Mouse (Mus musculus) cerebellum, adult 2 months (tissue): Measurements from ENCODE around the gene Smim24. TPM values are rescaled to one million over a fixed set of nuclear protein-coding genes. Genes with fewer than 3 reads are reported as not detected.

ENCODE experiments used
- DNase-seq, 2 experiments: peaks; one replicate each; pipeline ENCODE4 v3.0.0; 2021
- H3K27ac ChIP-seq: fragments of 200-500 bp; 2 replicates; pipeline ENCODE4 v1.5.1; 2012; ENCODE audit warnings: low read length, control low read depth, inconsistent platforms; ENCODE audit not compliant: insufficient read depth
- H3K27me3 ChIP-seq: fragments of 200-500 bp; 2 replicates; pipeline ENCODE4 v1.6.1; 2012; ENCODE audit warnings: inconsistent platforms, mild to moderate bottlenecking, low read length, moderate library complexity; ENCODE audit not compliant: control insufficient read depth, insufficient read depth
- H3K4me1 ChIP-seq: fragments of 200-500 bp; 2 replicates; pipeline ENCODE4 v1.6.1; 2011; ENCODE audit warnings: low read length; ENCODE audit not compliant: control insufficient read depth, insufficient read depth
- H3K4me3 ChIP-seq: fragments of 200-500 bp; replicated peaks from 2 replicates; pipeline ENCODE3; 2011; ENCODE audit warnings: mild to moderate bottlenecking, low read depth, low read length, control low read depth; ENCODE audit not compliant: insufficient read depth
- CTCF ChIP-seq: fragments of 200-500 bp; IDR thresholded peaks from 2 replicates; pipeline ENCODE4 v1.5.1; 2011; ENCODE audit warnings: low read depth, mild to moderate bottlenecking, control low read depth, low read length, moderate library complexity, borderline replicate concordance; ENCODE audit not compliant: insufficient read depth
- POLR2A ChIP-seq: fragments of 200-500 bp; IDR thresholded peaks from 2 replicates; pipeline ENCODE4 v1.6.1; 2011; ENCODE audit warnings: low read length, control low read depth, borderline replicate concordance; ENCODE audit not compliant: insufficient read depth
- WGBS: fragments of 180-500 bp; shearing (Covaris S2); methylation state at CpG from one replicate; pipeline ENCODE4 v1.1.7; 2018; 5-methylcytosine and 5-hydroxymethylcytosine counted together
- polyA plus RNA-seq: library from polyadenylated mRNA; depleted of rRNA; stranded (reverse); fragments of >200 nt; gene quantifications from 2 replicates; pipeline ENCODE4 v1.2.3, GENCODE M21; 2012

Smim24 gene
- polyA plus RNA-seq, 1 experiment: 1.2 TPM

GRCm38 (mm10) chr10:81367207-81367495 lies 25.7 kb upstream of the Smim24 start:
- WGBS: 54% methylated on average over 6 of the region's 6 CpGs
- H3K27ac ChIP-seq: no peak overlapping the region

GRCm38 (mm10) chr10:81375322-81375721 lies 17.5 kb upstream of the Smim24 start:
- Histone ChIP-seq H3K27me3 (no peaks in the 10 kb centered on the region), H3K4me1 (peaks cover 18% of the 10 kb centered on the region), H3K27ac (no peak overlapping the region), H3K4me3 (no peak overlapping the region)
- no peak for DNase-seq
- TF ChIP-seq POLR2A: no peak
- TF ChIP-seq CTCF: no peak
- WGBS: 86% methylated on average over 10 of the region's 10 CpGs

More at GRCm38 (mm10) chr10:81367207-81367495, 25.7 kb upstream of the Smim24 start:
- no peak for TF ChIP-seq CTCF
- TF ChIP-seq POLR2A: no peak
- no peaks in the 10 kb centered on the region for H3K27me3 ChIP-seq
- peaks cover 15% of the 10 kb centered on the region for H3K4me1 ChIP-seq
- DNase-seq: no peak
- no peak overlapping the region for H3K4me3 ChIP-seq

GRCm38 (mm10) chr10:81376561-81377361 lies 16.1 kb upstream of the Smim24 start:
- H3K27ac ChIP-seq: no peak overlapping the region
- H3K27me3 ChIP-seq: no peaks in the 10 kb centered on the region
- no peak for DNase-seq
- H3K4me1 ChIP-seq: peaks cover 18% of the 10 kb centered on the region
- 41% methylated on average over 6 of the region's 6 CpGs for WGBS
- H3K4me3 ChIP-seq: peak overlapping the region; percentile 87
- TF ChIP-seq CTCF (no peak), POLR2A (no peak)

- H3K4me1 ChIP-seq: peaks cover 17% of the 10 kb centered on the region
- no peak overlapping the region for H3K27ac ChIP-seq
- no peak for DNase-seq
- H3K27me3 ChIP-seq: no peaks in the 10 kb centered on the region
- no peak for TF ChIP-seq POLR2A
- no peak for TF ChIP-seq CTCF
- H3K4me3 ChIP-seq: peak overlapping the region; percentile 87
- WGBS: 14% methylated on average over 2 of the region's 2 CpGs
These were observed 15.5 kb upstream of the Smim24 start for GRCm38 (mm10) chr10:81377362-81377664.

GRCm38 (mm10) chr10:81377793-81378552 lies 14.9 kb upstream of the Smim24 start, which contains the start of gene Fzr1:
Fzr1 (minus strand) TSS chr10:81378516.
- under 1% methylated on average over 58 of the region's 59 CpGs for WGBS
- TF ChIP-seq POLR2A (peak; percentile 58), CTCF (no peak)
- peak in 1 of 2 experiments; percentile 47 for DNase-seq
- H3K4me3 ChIP-seq: peak within 1 kb of the TSS; percentile 87
- no peaks in the 10 kb centered on the region for H3K27me3 ChIP-seq
- no peak within 1 kb of the TSS; the same call in 1 of the 2 replicates for H3K27ac ChIP-seq
- H3K4me1 ChIP-seq: peaks cover 10% of the 10 kb centered on the region

- DNase-seq: peak; percentile 100
- H3K27ac ChIP-seq: no peak overlapping the region
- H3K4me1 ChIP-seq: peaks cover 4% of the 10 kb centered on the region; the same call in 1 of the 2 replicates
- peak overlapping the region; percentile 58 for H3K4me3 ChIP-seq
- H3K27me3 ChIP-seq: no peaks in the 10 kb centered on the region
- WGBS: 1% methylated on average over 46 of the region's 46 CpGs
- TF ChIP-seq CTCF (no peak), POLR2A (no peak)
These were observed 14.2 kb upstream of the Smim24 start for GRCm38 (mm10) chr10:81378553-81379182.

- Histone ChIP-seq H3K27ac (no peak overlapping the region), H3K4me3 (no peak overlapping the region), H3K4me1 (peaks cover 4% of the 10 kb centered on the region; the same call in 1 of the 2 replicates), H3K27me3 (no peaks in the 10 kb centered on the region)
- TF ChIP-seq CTCF: no peak
- WGBS: 60% methylated on average over 3 of the region's 3 CpGs
- no peak for DNase-seq
These were observed 13.7 kb upstream of the Smim24 start for GRCm38 (mm10) chr10:81379183-81379553.
